Mouse (Mus musculus) G1E-ER4 (cell line): ENCODE measurements around the gene Bmp7. TPM values are rescaled to one million over a fixed set of nuclear protein-coding genes. Genes with fewer than 3 reads are reported as not detected.

Source experiments
- GATA1 ChIP-seq: IDR thresholded peaks from one replicate; pipeline ENCODE4 v1.8.0; 2012; ENCODE audit warnings: low read length, inconsistent platforms
- polyA plus RNA-seq: library from polyadenylated mRNA; stranded (reverse); fragments of >175 nt; gene quantifications from 2 replicates; pipeline ENCODE4 v1.2.3, GENCODE M21; 2012

Gene Bmp7
- polyA plus RNA-seq, 1 experiment, result not detected

GRCm38 (mm10) chr2:172933631-172934419 is 6.3 kb downstream of the Bmp7 start:
- TF ChIP-seq GATA1, result no peak

- TF ChIP-seq GATA1, result no peak
Measured at GRCm38 (mm10) chr2:172931137-172931898, 8.8 kb downstream of the Bmp7 start.

GRCm38 (mm10) chr2:172929905-172930436 is 10.2 kb downstream of the Bmp7 start:
- TF ChIP-seq GATA1, result no peak

GRCm38 (mm10) chr2:172927643-172928042 is 12.5 kb downstream of the Bmp7 start:
- no peak for TF ChIP-seq GATA1

- TF ChIP-seq GATA1, result no peak
Measured at GRCm38 (mm10) chr2:172926311-172926710, 13.8 kb downstream of the Bmp7 start.

- TF ChIP-seq GATA1, result no peak
Measured at GRCm38 (mm10) chr2:172924961-172925360, 15.2 kb downstream of the Bmp7 start.

GRCm38 (mm10) chr2:172923198-172923597 is 16.9 kb downstream of the Bmp7 start:
- no peak for TF ChIP-seq GATA1

- no peak for TF ChIP-seq GATA1
Measured at GRCm38 (mm10) chr2:172922597-172922996, 17.5 kb downstream of the Bmp7 start.

- TF ChIP-seq GATA1, result no peak
Measured at GRCm38 (mm10) chr2:172914018-172914417, 26.1 kb downstream of the Bmp7 start.

GRCm38 (mm10) chr2:172911715-172912114 is 28.4 kb downstream of the Bmp7 start:
- no peak for TF ChIP-seq GATA1

GRCm38 (mm10) chr2:172911157-172911556 is 29.0 kb downstream of the Bmp7 start:
- TF ChIP-seq GATA1, result no peak

GRCm38 (mm10) chr2:172909463-172909862 is 30.7 kb downstream of the Bmp7 start:
- TF ChIP-seq GATA1, result no peak

- TF ChIP-seq GATA1, result no peak
Measured at GRCm38 (mm10) chr2:172906146-172906545, 34.0 kb downstream of the Bmp7 start.

GRCm38 (mm10) chr2:172905057-172905456 is 35.1 kb downstream of the Bmp7 start:
- no peak for TF ChIP-seq GATA1

- TF ChIP-seq GATA1, result no peak
Measured at GRCm38 (mm10) chr2:172904614-172905013, 35.5 kb downstream of the Bmp7 start.

GRCm38 (mm10) chr2:172903523-172903922 is 36.6 kb downstream of the Bmp7 start:
- TF ChIP-seq GATA1, result no peak

- TF ChIP-seq GATA1, result no peak
Measured at GRCm38 (mm10) chr2:172900954-172901701, 39.0 kb downstream of the Bmp7 start.
